Mouse (Mus musculus): ENCODE results near the gene Gm17334. TPM values are rescaled to one million over a fixed set of nuclear protein-coding genes. Genes with fewer than 3 reads are reported as not detected.

Gm17334 gene
- polyA plus RNA-seq, 1 experiment from 2014 or later = not detected

DNA sequence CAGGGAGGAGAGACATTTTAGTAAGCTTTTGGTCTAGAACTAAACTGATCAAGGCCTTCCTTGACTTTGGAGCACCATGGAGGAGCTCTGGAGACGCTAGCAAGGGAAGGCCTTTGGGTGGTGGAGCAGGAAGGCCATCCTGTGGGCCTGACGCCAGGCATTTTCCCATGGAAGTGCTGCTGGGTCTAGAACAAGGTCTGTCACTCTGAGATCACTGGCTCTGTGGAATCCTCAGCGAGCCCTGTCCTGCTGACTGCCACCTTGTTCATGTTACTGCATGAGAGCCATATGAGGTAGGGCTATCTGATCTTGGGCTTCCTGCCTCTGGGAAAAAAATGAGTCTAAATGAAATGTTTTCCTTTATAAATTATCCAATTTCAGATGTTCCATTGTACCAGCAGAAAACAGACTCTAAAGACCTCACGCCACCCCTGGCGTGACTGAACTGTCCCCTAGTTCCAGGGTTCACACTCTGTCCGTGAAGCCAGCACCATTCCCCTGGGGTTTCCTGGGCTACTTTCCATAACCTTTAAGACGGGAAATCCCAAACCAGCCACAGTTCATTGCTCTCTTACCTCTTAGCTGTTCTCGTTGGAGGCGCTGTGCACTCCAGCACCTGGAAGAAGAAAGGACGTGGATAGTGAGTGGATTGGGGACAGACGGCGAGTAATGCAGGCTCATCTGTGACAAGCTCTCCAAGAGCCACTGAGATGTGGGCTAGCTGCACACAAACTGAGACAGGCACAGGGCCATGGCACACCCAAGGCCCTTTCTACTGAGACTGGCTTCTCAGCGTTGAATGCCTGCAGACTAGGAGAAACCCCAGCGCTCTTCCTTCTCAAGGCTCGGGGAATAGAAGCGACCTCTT is 40.2 kb upstream of the Gm17334 start:
- H3K36me3 ChIP-seq (ENCODE audit: control insufficient read depth, insufficient read depth, low read length) = no peaks in the 10 kb centered on the region
- no peak overlapping the region for H3K9ac ChIP-seq (ENCODE audit: low read depth, low read length)
- H3K4me2 ChIP-seq (ENCODE audit: low read length) = no peak overlapping the region
- no peaks in the 10 kb centered on the region for H3K4me1 ChIP-seq (ENCODE audit: control insufficient read depth, insufficient read depth, low read length)
- no peak overlapping the region for H3K4me3 ChIP-seq (ENCODE audit: low read depth, low read length)
- H3K27me3 ChIP-seq (ENCODE audit: control insufficient read depth, insufficient read depth, low read depth, low read length) = no peaks in the 10 kb centered on the region
- no peak for ATAC-seq
- no peaks in the 10 kb centered on the region for H3K9me3 ChIP-seq (replicated peaks; ENCODE audit: control insufficient read depth, low read length, poor library complexity, severe bottlenecking)
- WGBS = 87% methylated on average over 16 of the region's 16 CpGs
- H3K27ac ChIP-seq (ENCODE audit: low read length) = no peak overlapping the region

DNA sequence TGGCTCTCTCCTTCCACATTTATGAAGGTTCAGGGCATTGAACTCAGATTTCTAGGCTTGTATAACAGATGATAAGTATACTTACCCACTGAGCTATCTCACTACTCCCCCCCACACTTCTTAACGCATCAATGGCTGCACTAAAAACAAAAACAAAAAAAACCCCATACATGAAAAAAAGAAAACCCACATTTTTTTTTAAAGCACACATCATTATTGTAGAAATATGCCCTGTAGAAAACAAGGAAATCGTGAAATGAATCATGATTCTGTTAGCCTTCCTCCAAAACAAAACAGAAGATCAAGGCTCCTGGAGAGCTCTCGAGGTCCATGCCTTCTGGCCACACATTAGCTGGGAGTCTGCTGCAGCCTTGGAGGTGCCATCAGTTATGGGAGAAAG is 38.3 kb upstream of the Gm17334 start:
- Histone ChIP-seq H3K36me3 (ENCODE audit: control insufficient read depth, insufficient read depth, low read length) (no peaks in the 10 kb centered on the region), H3K27ac (ENCODE audit: low read length) (no peak overlapping the region), H3K4me1 (ENCODE audit: control insufficient read depth, insufficient read depth, low read length) (no peaks in the 10 kb centered on the region), H3K9me3 (replicated peaks; ENCODE audit: control insufficient read depth, low read length, poor library complexity, severe bottlenecking) (no peaks in the 10 kb centered on the region), H3K9ac (ENCODE audit: low read depth, low read length) (no peak overlapping the region), H3K4me3 (ENCODE audit: low read depth, low read length) (no peak overlapping the region), H3K27me3 (ENCODE audit: control insufficient read depth, insufficient read depth, low read depth, low read length) (no peaks in the 10 kb centered on the region), H3K4me2 (ENCODE audit: low read length) (no peak overlapping the region)
- WGBS = 91% methylated on average over 3 of the region's 3 CpGs
- no peak for ATAC-seq

GRCm38 (mm10) chr11:53810749-53811148 is 37.8 kb upstream of the Gm17334 start:
- Histone ChIP-seq H3K4me1 (ENCODE audit: control insufficient read depth, insufficient read depth, low read length) (no peaks in the 10 kb centered on the region), H3K4me2 (ENCODE audit: low read length) (no peak overlapping the region), H3K9me3 (replicated peaks; ENCODE audit: control insufficient read depth, low read length, poor library complexity, severe bottlenecking) (no peaks in the 10 kb centered on the region), H3K4me3 (ENCODE audit: low read depth, low read length) (no peak overlapping the region), H3K27me3 (ENCODE audit: control insufficient read depth, insufficient read depth, low read depth, low read length) (no peaks in the 10 kb centered on the region), H3K27ac (ENCODE audit: low read length) (no peak overlapping the region), H3K36me3 (ENCODE audit: control insufficient read depth, insufficient read depth, low read length) (no peaks in the 10 kb centered on the region), H3K9ac (ENCODE audit: low read depth, low read length) (no peak overlapping the region)
- WGBS = 67% methylated on average over 2 of the region's 2 CpGs
- ATAC-seq = no peak

GRCm38 (mm10) chr11:53810156-53810555 is 37.2 kb upstream of the Gm17334 start:
- WGBS = 71% methylated on average over 5 of the region's 5 CpGs
- H3K4me1 ChIP-seq (ENCODE audit: control insufficient read depth, insufficient read depth, low read length) = no peaks in the 10 kb centered on the region
- H3K27me3 ChIP-seq (ENCODE audit: control insufficient read depth, insufficient read depth, low read depth, low read length) = no peaks in the 10 kb centered on the region
- no peak for ATAC-seq
- H3K36me3 ChIP-seq (ENCODE audit: control insufficient read depth, insufficient read depth, low read length) = no peaks in the 10 kb centered on the region
- H3K4me3 ChIP-seq (ENCODE audit: low read depth, low read length) = no peak overlapping the region
- no peak overlapping the region for H3K27ac ChIP-seq (ENCODE audit: low read length)
- no peak overlapping the region for H3K9ac ChIP-seq (ENCODE audit: low read depth, low read length)
- no peaks in the 10 kb centered on the region for H3K9me3 ChIP-seq (replicated peaks; ENCODE audit: control insufficient read depth, low read length, poor library complexity, severe bottlenecking)
- H3K4me2 ChIP-seq (ENCODE audit: low read length) = no peak overlapping the region

DNA sequence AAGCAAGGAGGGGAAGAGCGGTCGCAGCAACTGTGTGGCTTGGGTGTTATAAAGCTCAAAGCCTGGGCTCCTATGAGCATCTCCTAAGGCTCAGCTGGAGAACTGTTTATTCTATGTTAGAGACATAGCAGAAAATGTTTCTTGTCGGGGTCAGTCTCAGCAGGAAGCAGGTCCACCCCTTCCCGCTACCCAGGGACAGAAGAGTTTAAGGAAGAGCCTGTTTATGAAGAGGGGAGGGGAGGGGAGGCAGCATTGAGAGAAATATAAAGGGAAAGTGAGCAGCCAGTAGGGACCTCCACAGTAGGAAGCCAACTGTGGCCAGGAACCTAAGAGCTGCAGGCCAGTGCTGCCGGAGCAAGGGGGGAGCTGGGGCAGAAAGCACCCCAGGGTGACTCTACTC is 36.4 kb upstream of the Gm17334 start:
- Histone ChIP-seq H3K9me3 (replicated peaks; ENCODE audit: control insufficient read depth, low read length, poor library complexity, severe bottlenecking) (no peaks in the 10 kb centered on the region), H3K9ac (ENCODE audit: low read depth, low read length) (no peak overlapping the region), H3K4me1 (ENCODE audit: control insufficient read depth, insufficient read depth, low read length) (no peaks in the 10 kb centered on the region), H3K4me2 (ENCODE audit: low read length) (no peak overlapping the region), H3K4me3 (ENCODE audit: low read depth, low read length) (no peak overlapping the region), H3K27me3 (ENCODE audit: control insufficient read depth, insufficient read depth, low read depth, low read length) (no peaks in the 10 kb centered on the region), H3K36me3 (ENCODE audit: control insufficient read depth, insufficient read depth, low read length) (no peaks in the 10 kb centered on the region), H3K27ac (ENCODE audit: low read length) (no peak overlapping the region)
- ATAC-seq = no peak
- WGBS = 46% methylated on average over 5 of the region's 5 CpGs

DNA sequence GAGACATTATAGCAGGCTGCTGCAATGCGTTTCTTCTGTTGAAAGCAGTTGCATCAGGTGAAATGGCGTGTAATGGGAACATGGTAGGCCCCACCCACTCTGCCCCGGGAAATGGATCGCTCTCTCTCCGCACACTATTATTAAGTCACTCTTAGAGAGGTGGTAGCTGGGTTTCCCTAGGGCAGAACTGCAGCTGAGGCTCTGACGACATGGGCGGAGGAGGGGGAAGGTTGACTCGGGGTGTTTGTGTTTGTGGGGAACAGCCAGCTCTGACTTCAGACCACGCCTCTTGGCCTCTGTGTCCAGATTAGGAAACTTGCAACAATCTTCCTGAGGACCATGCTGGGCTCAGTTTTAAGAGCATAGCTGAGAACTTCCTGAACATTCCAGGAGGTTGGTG is 32.8 kb upstream of the Gm17334 start:
- no peak overlapping the region for H3K27ac ChIP-seq (ENCODE audit: low read length)
- H3K4me1 ChIP-seq (ENCODE audit: control insufficient read depth, insufficient read depth, low read length) = no peaks in the 10 kb centered on the region
- no peak for ATAC-seq
- no peaks in the 10 kb centered on the region for H3K36me3 ChIP-seq (ENCODE audit: control insufficient read depth, insufficient read depth, low read length)
- H3K4me3 ChIP-seq (ENCODE audit: low read depth, low read length) = no peak overlapping the region
- no peak overlapping the region for H3K4me2 ChIP-seq (ENCODE audit: low read length)
- WGBS = 80% methylated on average over 9 of the region's 9 CpGs
- no peak overlapping the region for H3K9ac ChIP-seq (ENCODE audit: low read depth, low read length)
- no peaks in the 10 kb centered on the region for H3K27me3 ChIP-seq (ENCODE audit: control insufficient read depth, insufficient read depth, low read depth, low read length)
- H3K9me3 ChIP-seq (replicated peaks; ENCODE audit: control insufficient read depth, low read length, poor library complexity, severe bottlenecking) = no peaks in the 10 kb centered on the region

DNA sequence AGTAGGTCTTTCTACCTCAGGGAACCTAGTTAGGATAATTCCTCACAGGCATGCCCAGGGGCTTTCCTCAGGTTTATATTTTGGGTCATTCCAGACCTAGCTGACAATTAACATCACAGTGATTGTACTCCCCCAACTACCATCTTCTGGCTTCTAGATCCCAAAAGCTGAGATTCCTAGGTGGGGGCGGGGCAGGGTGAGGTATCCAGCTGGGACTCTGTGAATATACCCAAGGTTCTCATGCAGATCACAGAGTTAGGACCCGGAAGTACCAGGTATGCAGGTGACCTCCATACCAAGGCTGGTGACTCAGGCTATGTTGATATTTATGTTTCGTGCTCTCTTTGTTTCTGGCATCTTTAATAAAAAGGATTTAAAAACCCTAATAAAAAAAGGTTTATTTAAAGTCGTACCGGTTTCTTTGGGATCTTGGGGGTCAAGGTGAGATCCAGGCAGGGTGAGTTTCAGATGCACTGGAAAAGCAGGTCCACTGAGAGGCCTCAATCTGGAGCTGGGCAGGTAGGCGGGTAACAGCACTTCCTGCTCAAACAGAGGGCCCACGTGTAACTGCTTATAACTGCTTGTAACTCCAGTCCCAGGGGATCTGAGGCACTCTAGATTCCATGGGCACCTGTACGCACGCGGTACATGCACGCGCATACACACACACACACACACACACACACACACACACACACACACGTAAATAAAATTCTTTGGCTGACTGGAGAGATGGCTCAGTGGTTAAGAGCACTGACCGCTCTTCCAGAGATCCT is 31.8 kb upstream of the Gm17334 start:
- no peaks in the 10 kb centered on the region for H3K27me3 ChIP-seq (ENCODE audit: control insufficient read depth, insufficient read depth, low read depth, low read length)
- H3K4me2 ChIP-seq (ENCODE audit: low read length) = no peak overlapping the region
- no peak overlapping the region for H3K4me3 ChIP-seq (ENCODE audit: low read depth, low read length)
- H3K9me3 ChIP-seq (replicated peaks; ENCODE audit: control insufficient read depth, low read length, poor library complexity, severe bottlenecking) = no peaks in the 10 kb centered on the region
- no peak overlapping the region for H3K9ac ChIP-seq (ENCODE audit: low read depth, low read length)
- no peak for ATAC-seq
- 88% methylated on average over 14 of the region's 14 CpGs for WGBS
- H3K36me3 ChIP-seq (ENCODE audit: control insufficient read depth, insufficient read depth, low read length) = no peaks in the 10 kb centered on the region
- no peaks in the 10 kb centered on the region for H3K4me1 ChIP-seq (ENCODE audit: control insufficient read depth, insufficient read depth, low read length)
- H3K27ac ChIP-seq (ENCODE audit: low read length) = no peak overlapping the region

DNA sequence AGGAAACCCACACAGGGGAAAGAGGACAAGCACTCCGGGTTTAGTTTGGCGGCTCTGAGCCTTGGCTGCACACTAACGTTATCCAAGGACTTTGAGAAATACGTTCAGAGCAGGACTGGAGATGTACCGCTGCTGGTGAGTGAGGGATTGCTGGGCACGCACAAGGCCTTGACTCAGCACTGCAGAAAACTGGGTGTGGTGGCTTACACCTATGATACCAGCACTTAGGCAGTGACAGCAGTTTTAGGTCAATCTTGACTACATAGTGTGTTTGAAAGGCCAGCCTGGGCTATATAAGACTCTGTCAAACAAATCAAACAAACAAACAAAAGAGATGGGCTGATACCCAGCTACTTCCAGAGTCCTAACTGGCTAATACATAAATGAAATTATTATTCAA is 30.5 kb upstream of the Gm17334 start:
- WGBS = 90% methylated on average over 6 of the region's 6 CpGs
- Histone ChIP-seq H3K9me3 (replicated peaks; ENCODE audit: control insufficient read depth, low read length, poor library complexity, severe bottlenecking) (no peaks in the 10 kb centered on the region), H3K36me3 (ENCODE audit: control insufficient read depth, insufficient read depth, low read length) (no peaks in the 10 kb centered on the region), H3K27ac (ENCODE audit: low read length) (no peak overlapping the region), H3K9ac (ENCODE audit: low read depth, low read length) (no peak overlapping the region), H3K4me1 (ENCODE audit: control insufficient read depth, insufficient read depth, low read length) (no peaks in the 10 kb centered on the region), H3K4me3 (ENCODE audit: low read depth, low read length) (no peak overlapping the region), H3K27me3 (ENCODE audit: control insufficient read depth, insufficient read depth, low read depth, low read length) (no peaks in the 10 kb centered on the region), H3K4me2 (ENCODE audit: low read length) (no peak overlapping the region)
- no peak for ATAC-seq

DNA sequence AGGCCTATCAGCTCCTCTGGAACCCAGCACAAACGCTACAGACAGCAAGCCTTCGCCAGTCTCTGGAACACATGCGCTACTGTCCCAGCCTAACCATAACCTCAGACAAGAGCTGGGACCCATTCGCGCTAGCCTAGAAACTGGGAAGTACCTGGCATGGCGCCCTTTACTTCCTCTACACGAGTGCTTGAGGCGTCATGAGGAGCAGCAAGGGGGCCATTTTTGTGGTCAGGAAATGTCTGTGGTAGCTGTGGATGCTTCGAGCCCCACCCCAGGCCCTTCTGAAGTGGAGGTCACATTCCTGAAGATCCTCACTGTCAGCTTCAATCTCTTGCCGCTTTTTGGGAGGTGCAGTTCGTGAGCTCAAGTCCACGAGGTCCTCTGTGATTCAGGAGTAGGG is 30.1 kb upstream of the Gm17334 start:
- H3K27ac ChIP-seq (ENCODE audit: low read length) = no peak overlapping the region
- no peak overlapping the region for H3K4me3 ChIP-seq (ENCODE audit: low read depth, low read length)
- H3K4me1 ChIP-seq (ENCODE audit: control insufficient read depth, insufficient read depth, low read length) = no peaks in the 10 kb centered on the region
- H3K4me2 ChIP-seq (ENCODE audit: low read length) = no peak overlapping the region
- no peaks in the 10 kb centered on the region for H3K9me3 ChIP-seq (replicated peaks; ENCODE audit: control insufficient read depth, low read length, poor library complexity, severe bottlenecking)
- H3K9ac ChIP-seq (ENCODE audit: low read depth, low read length) = no peak overlapping the region
- no peak for ATAC-seq
- H3K27me3 ChIP-seq (ENCODE audit: control insufficient read depth, insufficient read depth, low read depth, low read length) = no peaks in the 10 kb centered on the region
- H3K36me3 ChIP-seq (ENCODE audit: control insufficient read depth, insufficient read depth, low read length) = no peaks in the 10 kb centered on the region
- 85% methylated on average over 12 of the region's 12 CpGs for WGBS
